Mouse (Mus musculus) heart, postnatal 25 days (tissue): ENCODE results near the gene Clcn6. TPM values are rescaled to one million over a fixed set of nuclear protein-coding genes. Genes with fewer than 3 reads are reported as not detected.

Experiments used
- DNase-seq: peaks from one replicate; pipeline ENCODE4 v3.0.0; 2022; ENCODE audit warnings: low spot score
- intact Hi-C: fragments of 180-260 bp; cut with DNase I; formaldehyde crosslinking; loops from one replicate; pipeline ENCODE4 v1.15.1; 2025
- total RNA-seq, 2 experiments: library from RNA; stranded (reverse); gene quantifications; 2 replicates each; pipeline ENCODE4 v1.2.3; 2021

Clcn6 gene
- total RNA-seq, result 1 to 10 TPM; 8.6 to 8.7 TPM

DNA sequence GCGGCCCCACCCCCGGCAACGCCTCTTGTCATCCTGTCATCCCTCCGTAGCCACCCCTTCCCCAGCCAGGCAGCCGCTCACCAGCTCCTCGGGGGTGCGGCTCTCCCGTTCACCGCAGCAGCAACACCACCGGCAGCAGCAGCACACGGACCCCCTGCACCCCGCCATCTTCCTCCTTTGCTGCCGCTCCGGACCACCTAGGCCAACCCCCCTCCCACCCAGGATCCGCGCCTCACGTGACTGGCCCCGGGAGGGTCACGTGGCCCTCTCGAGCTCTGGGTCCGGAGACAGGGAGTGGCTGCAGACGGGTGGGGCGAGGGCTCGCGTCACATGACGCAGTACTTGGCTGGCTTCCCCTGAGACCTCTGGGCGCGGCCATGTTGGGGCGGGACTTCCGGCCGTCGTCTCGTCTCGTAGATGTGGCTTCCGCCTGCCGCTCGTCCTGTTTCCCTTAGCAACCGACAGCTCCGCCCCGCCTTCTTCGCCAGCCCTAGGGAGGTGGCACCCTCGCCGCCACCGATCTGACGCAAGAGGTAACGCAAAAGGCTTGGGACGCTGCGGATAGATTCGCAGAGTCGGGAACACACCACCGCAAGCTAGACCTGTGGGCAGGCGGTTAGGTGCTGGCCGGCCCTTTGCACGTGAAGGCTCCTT is at the start of gene Clcn6, which contains the start of gene Mthfr:
Gene Clcn6 (minus strand): TSS at position 222 of the 654 bp plus-strand sequence.
Gene Mthfr (plus strand): TSS at position 478 of the 654 bp plus-strand sequence.
- intact Hi-C loops, result no loop called here
- DNase-seq, result peak; percentile 99

DNA sequence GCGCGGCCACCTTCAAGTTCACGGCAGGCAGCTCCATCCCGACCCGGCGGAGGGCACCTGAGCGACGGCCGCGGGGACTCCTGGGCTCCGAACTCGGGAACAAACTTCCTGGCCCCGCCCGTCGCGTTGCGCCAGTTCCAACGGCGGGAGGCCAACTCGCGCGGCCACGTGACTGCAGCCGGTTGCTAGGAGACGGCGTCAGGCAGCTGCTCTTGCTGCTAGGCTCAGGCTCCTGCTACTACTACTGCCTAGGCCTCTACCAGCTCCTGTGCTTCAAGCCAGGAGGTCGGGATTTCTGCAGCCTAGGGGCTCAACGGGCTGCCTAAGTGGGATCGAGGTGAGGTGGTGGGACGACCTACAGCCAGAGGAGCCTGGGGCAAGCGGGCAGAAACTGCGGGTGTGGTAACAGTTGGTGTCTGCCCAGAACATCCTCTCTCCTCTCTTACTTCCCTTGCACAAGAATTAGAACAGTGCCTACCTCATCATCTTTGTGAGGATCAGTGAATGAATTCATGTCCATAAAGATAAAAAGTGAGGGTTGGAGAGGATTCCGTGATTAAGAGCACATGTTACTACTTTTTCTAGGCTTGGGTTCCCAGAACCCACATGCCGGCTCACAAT is 49.4 kb upstream of the Clcn6 start, which contains the start of gene Agtrap:
Gene Agtrap (minus strand): TSS at position 125 of the 621 bp plus-strand sequence.
- intact Hi-C loops, result no loop called here
- peak; percentile 93 for DNase-seq

GRCm38 (mm10) chr4:148087091-148087906 is 48.7 kb upstream of the Clcn6 start:
- intact Hi-C loops, result no loop called here
- DNase-seq, result no peak

- no peak for DNase-seq
- intact Hi-C loops, result no loop called here
Measured at GRCm38 (mm10) chr4:148085907-148086305, 47.3 kb upstream of the Clcn6 start.

- intact Hi-C loops, result no loop called here
- no peak for DNase-seq
Measured at GRCm38 (mm10) chr4:148085131-148085906, 46.7 kb upstream of the Clcn6 start.

DNA sequence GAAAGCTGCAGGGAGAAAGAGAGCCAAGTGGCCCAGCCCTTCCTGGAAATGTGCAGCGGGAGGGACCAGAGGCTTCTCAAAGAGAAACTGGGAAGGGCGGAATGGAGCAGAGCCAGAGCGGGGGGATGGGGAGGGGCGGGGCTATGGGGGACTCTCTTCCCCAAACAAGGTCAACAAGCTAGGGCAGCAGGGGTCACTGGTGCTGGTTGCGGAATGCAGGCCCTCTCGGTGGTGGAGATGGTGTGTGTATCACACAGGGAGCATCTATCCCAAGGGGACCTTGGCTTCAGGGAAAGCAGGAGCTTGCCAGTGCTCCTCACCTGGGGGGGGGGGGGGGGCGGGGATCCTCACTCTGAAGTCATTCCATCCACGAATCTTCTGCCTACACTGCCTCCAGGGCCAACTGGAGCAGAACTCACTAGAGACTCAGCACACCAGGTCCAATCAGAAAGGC is 45.7 kb upstream of the Clcn6 start:
- intact Hi-C loops, result no loop called here
- DNase-seq, result no peak

DNA sequence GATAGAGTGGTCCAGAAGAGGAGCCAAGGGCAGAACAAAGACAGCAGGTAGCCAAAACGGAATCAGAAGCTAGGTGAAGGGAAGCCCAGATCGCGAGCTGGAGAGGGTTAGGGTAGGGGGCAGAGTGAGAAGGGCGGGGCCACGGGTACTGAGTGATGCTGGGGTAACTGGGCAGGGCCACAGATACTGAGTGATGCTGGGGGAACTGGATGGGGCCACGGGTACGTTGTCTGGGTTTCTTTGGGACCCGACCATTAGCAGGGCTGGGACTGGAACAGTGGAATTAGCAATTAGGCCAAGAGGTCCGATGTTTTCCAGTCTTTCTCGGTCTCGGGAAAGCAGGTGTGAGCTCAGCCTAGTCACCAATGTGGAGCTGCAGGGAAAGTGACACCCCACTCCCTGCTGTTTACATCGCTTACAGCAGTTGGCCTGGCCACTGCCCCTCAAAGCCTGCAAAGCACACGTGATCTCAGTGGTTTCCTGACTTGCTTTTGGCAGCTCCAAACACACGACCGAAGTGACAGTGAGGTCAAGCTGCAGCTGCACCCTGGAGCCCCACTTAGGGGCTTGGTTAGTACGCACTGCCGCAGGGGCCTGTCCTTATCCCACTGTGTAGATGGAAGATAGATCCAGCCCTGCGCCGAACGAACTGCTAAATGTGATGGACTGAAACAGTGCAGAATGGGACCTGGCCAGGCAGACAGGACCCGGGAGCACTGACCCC is 44.7 kb upstream of the Clcn6 start:
- intact Hi-C loops, result no loop called here
- no peak for DNase-seq

DNA sequence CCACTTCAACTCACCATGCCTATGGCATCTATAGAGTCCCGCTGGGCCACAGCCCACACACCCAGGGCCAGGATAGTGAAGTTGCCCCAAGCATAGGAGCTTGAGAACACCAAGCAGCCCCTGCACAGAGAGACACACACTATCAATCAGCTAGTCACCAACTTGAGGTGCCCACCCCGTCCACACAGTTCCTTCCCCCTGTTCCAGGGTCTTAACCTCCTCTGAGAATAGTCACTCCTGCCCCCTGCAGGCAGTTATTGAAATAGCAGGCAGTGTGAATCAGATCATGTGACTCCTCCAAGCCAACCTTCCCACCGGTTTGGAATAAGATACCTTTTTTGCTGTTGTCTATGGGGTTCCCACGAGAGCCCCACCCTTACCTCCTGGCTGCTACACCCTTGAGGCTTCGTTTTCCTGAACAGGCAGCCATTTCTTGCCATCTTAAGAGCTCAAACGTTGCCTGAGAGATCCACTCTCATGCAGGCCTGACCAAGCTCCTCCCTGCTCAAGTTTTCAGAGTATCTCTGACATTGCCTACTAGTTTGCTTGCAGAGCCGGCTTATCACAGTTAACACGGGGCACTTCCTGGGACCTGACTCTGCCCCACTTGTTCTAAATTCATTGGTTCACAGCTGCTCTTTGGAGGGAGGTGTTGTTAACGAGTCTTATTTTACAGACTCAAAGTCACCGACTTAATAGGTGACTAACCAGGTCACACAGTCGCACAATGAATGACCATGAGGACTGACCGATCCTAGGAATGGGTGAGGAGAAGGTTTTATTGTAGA is 43.8 kb upstream of the Clcn6 start:
- intact Hi-C loops, result no loop called here
- no peak for DNase-seq

DNA sequence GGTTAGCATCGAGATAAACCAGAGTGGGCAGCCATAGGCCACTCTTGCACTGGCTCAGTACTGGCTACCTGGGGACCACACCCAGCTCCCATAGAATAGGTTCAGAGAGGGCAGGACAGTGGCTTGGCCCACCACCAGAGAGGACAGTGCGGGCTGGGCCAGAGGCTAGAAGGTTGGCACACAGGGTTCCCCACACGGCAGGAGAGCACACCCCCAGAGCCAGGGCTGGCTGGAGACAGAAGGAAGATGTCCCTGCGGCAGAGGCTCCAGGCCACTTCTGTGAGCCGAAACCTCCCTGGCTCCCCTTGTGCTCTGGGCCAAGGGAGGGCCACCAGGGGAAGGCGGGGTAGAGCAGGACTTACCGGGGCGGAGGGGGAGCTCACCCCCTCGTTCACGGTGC is 42.6 kb upstream of the Clcn6 start:
- intact Hi-C loops, result no loop called here
- no peak for DNase-seq

- no peak for DNase-seq
- intact Hi-C loops, result no loop called here
Measured at GRCm38 (mm10) chr4:148080597-148080973, 42.0 kb upstream of the Clcn6 start.

DNA sequence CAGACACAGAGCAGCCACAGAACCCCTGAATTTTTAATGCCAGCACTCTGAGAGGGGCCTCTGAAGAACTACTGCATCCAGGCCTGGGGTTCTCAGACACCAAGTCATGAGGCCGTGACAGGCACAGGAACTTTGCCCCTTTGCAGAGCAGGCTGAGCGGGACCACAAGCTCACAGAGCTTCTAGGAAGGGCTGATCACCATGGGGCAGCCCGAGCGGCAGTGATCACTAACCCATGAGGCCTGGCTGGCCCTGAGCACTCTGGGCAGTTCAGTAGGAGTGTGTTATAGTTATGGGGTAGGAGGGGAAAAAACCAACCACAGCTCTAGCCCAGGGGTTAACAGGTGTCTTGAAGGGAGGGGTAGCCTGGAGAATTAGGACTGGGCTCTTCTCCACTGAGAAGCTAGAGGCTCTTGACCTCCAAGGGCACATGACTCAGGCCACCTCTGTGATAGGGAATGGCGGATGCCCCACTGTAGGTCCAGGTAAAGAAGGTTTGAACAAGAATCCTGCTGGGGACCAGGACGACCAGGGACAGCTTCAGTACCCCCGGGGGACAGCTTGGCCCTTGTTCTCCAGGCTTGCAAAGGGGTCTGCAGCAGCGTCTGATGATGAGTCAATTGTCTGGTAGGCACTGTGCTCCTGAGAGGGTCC is 41.4 kb upstream of the Clcn6 start:
- DNase-seq, result no peak
- intact Hi-C loops, result no loop called here

GRCm38 (mm10) chr4:148079212-148079611 is 40.6 kb upstream of the Clcn6 start:
- no peak for DNase-seq
- intact Hi-C loops, result no loop called here

DNA sequence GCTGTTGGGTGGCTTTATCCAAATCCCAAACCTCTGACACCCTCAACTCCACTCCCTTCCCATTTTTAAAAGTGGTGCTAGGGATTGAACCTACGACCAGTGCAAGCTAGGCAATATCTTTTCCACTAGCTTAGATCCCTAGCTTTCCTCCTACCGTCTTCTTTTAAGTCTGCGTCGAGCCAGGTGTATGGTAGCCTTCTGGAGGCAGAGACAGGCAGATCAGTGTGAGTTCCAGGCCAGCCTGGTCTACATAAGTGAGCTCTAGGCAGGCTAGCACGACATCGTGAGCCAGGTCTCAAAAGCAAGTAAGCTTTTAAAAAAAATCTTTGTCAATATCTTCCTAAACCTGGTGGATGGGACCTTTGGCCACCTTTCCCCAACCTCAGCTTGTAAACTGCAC is 37.3 kb upstream of the Clcn6 start:
- no peak for DNase-seq
- intact Hi-C loops, result no loop called here

DNA sequence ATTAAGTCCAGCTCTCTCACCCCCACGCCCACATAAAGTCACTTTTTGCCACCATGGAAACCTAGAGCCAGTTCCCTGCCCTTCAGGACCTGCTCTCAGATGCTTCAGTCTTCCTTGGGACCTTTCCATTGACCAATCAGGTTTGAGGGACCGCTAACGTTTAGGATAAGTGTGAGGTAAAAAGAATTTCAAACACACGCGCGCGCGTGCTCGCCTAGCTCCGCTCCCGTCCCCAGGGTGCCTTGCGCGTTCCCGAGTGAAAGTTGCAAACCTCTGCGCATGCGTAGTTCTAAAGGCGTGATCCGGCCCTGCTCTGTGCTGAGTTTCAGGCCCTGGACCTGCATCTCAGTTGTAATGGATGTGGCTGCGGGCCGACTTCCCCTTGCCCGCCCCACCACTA is 36.6 kb upstream of the Clcn6 start:
- intact Hi-C loops, result no loop called here

DNA sequence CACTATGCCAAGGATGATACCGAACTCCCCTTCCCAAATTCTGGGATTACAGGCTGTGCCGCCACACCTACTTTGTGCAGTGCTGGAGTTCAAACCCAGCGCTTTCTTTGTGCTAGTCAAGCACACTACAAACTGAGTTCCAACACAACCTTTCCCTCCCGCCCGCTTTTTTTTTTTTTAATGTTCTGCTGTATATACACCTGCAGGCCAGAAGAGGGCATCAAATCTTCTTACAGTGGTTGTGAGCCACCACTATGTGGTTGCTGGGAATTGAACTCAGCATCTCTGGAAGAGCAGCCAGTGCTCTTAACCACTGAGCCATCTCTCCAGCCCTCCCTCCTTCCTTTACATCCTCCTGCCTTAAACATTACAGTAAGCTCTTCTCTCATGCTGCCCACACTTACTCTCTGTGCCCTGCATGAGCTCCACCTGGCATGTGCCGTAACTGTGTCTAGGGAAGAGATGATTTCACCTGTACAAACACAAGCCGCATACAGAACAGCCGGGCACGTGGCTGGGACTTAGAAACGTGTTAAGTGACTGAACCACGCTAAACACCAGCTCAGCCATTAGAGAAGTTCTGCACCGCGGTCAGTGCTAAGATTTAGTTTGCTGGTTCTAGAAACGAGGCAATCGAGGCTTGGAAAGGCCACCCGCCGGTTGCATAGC is 36.0 kb upstream of the Clcn6 start:
- intact Hi-C loops, result no loop called here
- no peak for DNase-seq

More for the DNA sequence above, 36.6 kb upstream of the Clcn6 start:
- DNase-seq, result peak; percentile 52

- intact Hi-C loops, result no loop called here
- no peak for DNase-seq
Measured at GRCm38 (mm10) chr4:148071508-148071907, 32.9 kb upstream of the Clcn6 start.

GRCm38 (mm10) chr4:148069602-148070218 is 31.1 kb upstream of the Clcn6 start:
- intact Hi-C loops, result no loop called here
- no peak for DNase-seq
